In genomic region chr1:163964008-163964689, GRCm38 (mm10) we compare ENCODE assay signal across 22 mouse cellular contexts.
"Had no signal": no experiment of that assay in that cellular context is flagged by ENCODE, and none has a peak within 500 bp of the region (broad histone marks: within the 10 kb centered on the region; RNA-seq: fewer than 3 reads in every experiment).

No protein-coding gene starts in this region.

- H3K4me1 ChIP-seq: intestine, embryonic 15.5 days; kidney, embryonic 15.5 days; limb, embryonic 12.5 days; limb, embryonic 15.5 days; liver, embryonic 12.5 days; liver, embryonic 15.5 days; lung, embryonic 15.5 days; midbrain, embryonic 12.5 days; midbrain, embryonic 15.5 days; neural tube, embryonic 13.5 days had no signal

- H3K27ac ChIP-seq: intestine, embryonic 15.5 days; kidney, embryonic 15.5 days; limb, embryonic 12.5 days; limb, embryonic 15.5 days; liver, embryonic 12.5 days; liver, embryonic 15.5 days; lung, embryonic 15.5 days; midbrain, embryonic 12.5 days; midbrain, embryonic 15.5 days; neural tube, embryonic 13.5 days had no signal

- ATAC-seq: intestine, embryonic 15.5 days; liver, embryonic 12.5 days; midbrain, embryonic 15.5 days had no signal

- DNase-seq: kidney, adult 11 months; kidney, adult 8-10 months; kidney, postnatal 10 days; kidney, postnatal 36 days; left cerebral cortex, postnatal 4 days; lung, adult 18-20 months; lung, postnatal 10 days; lung, postnatal 36 days; retina, postnatal 1 day; thymus, adult 2 months; thymus, postnatal 14 days; thymus, postnatal 4 days had no signal

- H3K4me3 ChIP-seq: intestine, embryonic 15.5 days; kidney, embryonic 15.5 days; limb, embryonic 12.5 days; limb, embryonic 15.5 days; liver, embryonic 12.5 days; liver, embryonic 15.5 days; lung, embryonic 15.5 days; midbrain, embryonic 12.5 days; midbrain, embryonic 15.5 days; neural tube, embryonic 13.5 days had no signal
